Mouse (Mus musculus): ENCODE results near the gene Gpd2.

DNA sequence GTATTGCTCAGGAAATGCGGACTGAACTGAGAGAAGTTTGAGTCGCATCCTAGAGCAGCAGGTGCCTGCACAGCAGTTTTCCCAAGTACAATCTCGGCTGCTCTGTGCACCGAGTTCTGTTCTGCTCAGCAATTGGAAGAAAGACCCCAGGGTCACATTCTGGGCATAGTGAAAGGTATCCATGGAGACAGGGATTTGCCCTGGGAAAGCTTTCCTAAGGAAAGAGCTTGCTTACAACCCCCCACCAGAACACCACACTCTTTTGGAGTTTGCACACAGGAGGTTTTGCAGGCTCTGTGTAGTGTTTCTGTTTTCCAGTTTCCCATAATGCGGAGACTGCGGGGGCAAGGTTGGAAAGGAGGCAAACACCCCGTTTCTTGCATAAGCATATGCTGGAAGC, 150.4 kb downstream of the Gpd2 start:
- TF ChIP-seq POLR2A (IDR thresholded peaks at IDR 0.05; ENCODE audit: control insufficient read depth, extremely low read depth, insufficient read depth, low read length, poor library complexity), result no peak
- TF ChIP-seq CTCF (IDR thresholded peaks at IDR 0.05; ENCODE audit: borderline replicate concordance, control insufficient read depth, extremely low read depth, insufficient read depth, low read length, poor library complexity), result no peak
